Mouse (Mus musculus): ENCODE data around the gene Jmjd8. TPM values are rescaled to one million over a fixed set of nuclear protein-coding genes. Genes with fewer than 3 reads are reported as not detected.

The Jmjd8 gene
- total RNA-seq, 2 experiments from 2014 or later: 12.0 to 19.5 TPM

- ATAC-seq (replicated peaks; ENCODE audit: poor library complexity): no peak
Observed at GRCm38 (mm10) chr17:25876347-25876915, 47.8 kb downstream of the Jmjd8 start.

- no peak for ATAC-seq (replicated peaks; ENCODE audit: poor library complexity)
Observed at GRCm38 (mm10) chr17:25877025-25877424, 48.4 kb downstream of the Jmjd8 start.

- ATAC-seq (replicated peaks; ENCODE audit: poor library complexity): no peak
Observed at GRCm38 (mm10) chr17:25877741-25878610, 49.3 kb downstream of the Jmjd8 start.

GRCm38 (mm10) chr17:25878611-25879180 is 50.0 kb downstream of the Jmjd8 start:
- ATAC-seq (replicated peaks; ENCODE audit: poor library complexity): no peak

GRCm38 (mm10) chr17:25879261-25879660 is 50.6 kb downstream of the Jmjd8 start:
- ATAC-seq (replicated peaks; ENCODE audit: poor library complexity): no peak

- no peak for ATAC-seq (replicated peaks; ENCODE audit: poor library complexity)
Observed at GRCm38 (mm10) chr17:25879750-25880149, 51.1 kb downstream of the Jmjd8 start.

- ATAC-seq (replicated peaks; ENCODE audit: poor library complexity): no peak
Observed at GRCm38 (mm10) chr17:25880196-25880910, 51.7 kb downstream of the Jmjd8 start, which contains the start of gene Wfikkn1. Wfikkn1 (minus strand) TSS chr17:25880858.

GRCm38 (mm10) chr17:25880913-25881641 is 52.4 kb downstream of the Jmjd8 start:
- no peak for ATAC-seq (replicated peaks; ENCODE audit: poor library complexity)

Other genes with a start within 250 kb of the Jmjd8 start
- gene Lmf1, start 249.8 kb upstream of the Jmjd8 start, total RNA-seq (2015): 23.2 and 25.6 TPM in 2 replicates
- 11.7 and 14.1 TPM in 2 replicates for gene Lmf1, start 249.8 kb upstream of the Jmjd8 start, total RNA-seq (2017)
- gene Gng13, start 111.7 kb upstream of the Jmjd8 start, total RNA-seq (2015): not detected in 2 replicates
- 0.34 TPM in 1 of 2 replicates, not detected in the other for gene Gng13, start 111.7 kb upstream of the Jmjd8 start, total RNA-seq (2017)
- 12.9 and 19.0 TPM in 2 replicates for gene Chtf18, start 101.4 kb upstream of the Jmjd8 start, total RNA-seq (2015)
- gene Chtf18, start 101.4 kb upstream of the Jmjd8 start, total RNA-seq (2017): 27.0 and 30.2 TPM in 2 replicates
- 5.5 and 5.7 TPM in 2 replicates for gene Rpusd1, start 101.2 kb upstream of the Jmjd8 start, total RNA-seq (2015)
- 1.6 and 6.0 TPM in 2 replicates for gene Rpusd1, start 101.2 kb upstream of the Jmjd8 start, total RNA-seq (2017)
- gene Mslnl, start 92.8 kb upstream of the Jmjd8 start, total RNA-seq (2015): not detected in 2 replicates
- gene Mslnl, start 92.8 kb upstream of the Jmjd8 start, total RNA-seq (2017): not detected in 2 replicates
- 0.46 TPM in 1 of 2 replicates, not detected in the other for gene Msln, start 74.5 kb upstream of the Jmjd8 start, total RNA-seq (2015)
- not detected in 2 replicates for gene Msln, start 74.5 kb upstream of the Jmjd8 start, total RNA-seq (2017)
- 12.3 and 16.2 TPM in 2 replicates for gene Narfl, start 55.1 kb upstream of the Jmjd8 start, total RNA-seq (2015)
- 24.5 and 31.5 TPM in 2 replicates for gene Narfl, start 55.1 kb upstream of the Jmjd8 start, total RNA-seq (2017)
- gene Haghl, start 43.2 kb upstream of the Jmjd8 start, total RNA-seq (2015): 10.9 and 13.4 TPM in 2 replicates
- 15.2 and 18.8 TPM in 2 replicates for gene Haghl, start 43.2 kb upstream of the Jmjd8 start, total RNA-seq (2017)
- 0.05 TPM in 1 of 2 replicates, not detected in the other for gene Ccdc78, start 42.3 kb upstream of the Jmjd8 start, total RNA-seq (2015)
- 0.20 and 0.21 TPM in 2 replicates for gene Ccdc78, start 42.3 kb upstream of the Jmjd8 start, total RNA-seq (2017)
- 113 and 126 TPM in 2 replicates for gene Fam173a, start 36.0 kb upstream of the Jmjd8 start, total RNA-seq (2015)
- 29.3 and 38.2 TPM in 2 replicates for gene Fam173a, start 36.0 kb upstream of the Jmjd8 start, total RNA-seq (2017)
- 1.8 TPM in 1 of 2 replicates, not detected in the other for gene AC134908.4, start 33.2 kb upstream of the Jmjd8 start, total RNA-seq (2015)
- gene AC134908.4, start 33.2 kb upstream of the Jmjd8 start, total RNA-seq (2017): not detected in 2 replicates
- 4.5 and 9.7 TPM in 2 replicates for gene Metrn, start 31.7 kb upstream of the Jmjd8 start, total RNA-seq (2015)
- gene Metrn, start 31.7 kb upstream of the Jmjd8 start, total RNA-seq (2017): 26.8 and 29.5 TPM in 2 replicates
- gene Fbxl16, start 19.8 kb upstream of the Jmjd8 start, total RNA-seq (2015): not detected in 2 replicates
- not detected in 2 replicates for gene Fbxl16, start 19.8 kb upstream of the Jmjd8 start, total RNA-seq (2017)
- gene Wdr24, start 5.2 kb upstream of the Jmjd8 start, total RNA-seq (2015): 10.0 and 10.1 TPM in 2 replicates
- 16.1 and 18.0 TPM in 2 replicates for gene Wdr24, start 5.2 kb upstream of the Jmjd8 start, total RNA-seq (2017)
- gene Stub1, start 4.5 kb downstream of the Jmjd8 start, total RNA-seq (2015): 66.5 and 73.4 TPM in 2 replicates
- 99.5 and 106 TPM in 2 replicates for gene Stub1, start 4.5 kb downstream of the Jmjd8 start, total RNA-seq (2017)
- 1.0 and 1.1 TPM in 2 replicates for gene Rhbdl1, start 8.4 kb downstream of the Jmjd8 start, total RNA-seq (2015)
- gene Rhbdl1, start 8.4 kb downstream of the Jmjd8 start, total RNA-seq (2017): 2.5 TPM in 1 of 2 replicates, not detected in the other
- gene Gm20683, start 12.9 kb downstream of the Jmjd8 start, total RNA-seq (2015): 0.17 and 0.32 TPM in 2 replicates
- gene Gm20683, start 12.9 kb downstream of the Jmjd8 start, total RNA-seq (2017): 0.54 and 0.78 TPM in 2 replicates
- 15.1 and 17.0 TPM in 2 replicates for gene Rhot2, start 16.0 kb downstream of the Jmjd8 start, total RNA-seq (2015)
- 18.0 and 19.7 TPM in 2 replicates for gene Rhot2, start 16.0 kb downstream of the Jmjd8 start, total RNA-seq (2017)
- 29.5 and 37.9 TPM in 2 replicates for gene Wdr90, start 32.6 kb downstream of the Jmjd8 start, total RNA-seq (2015)
- 17.4 and 17.6 TPM in 2 replicates for gene Wdr90, start 32.6 kb downstream of the Jmjd8 start, total RNA-seq (2017)
- gene Mcrip2, start 39.9 kb downstream of the Jmjd8 start, total RNA-seq (2015): 41.0 and 42.2 TPM in 2 replicates
- 8.6 and 19.7 TPM in 2 replicates for gene Mcrip2, start 39.9 kb downstream of the Jmjd8 start, total RNA-seq (2017)
- gene Mettl26, start 46.2 kb downstream of the Jmjd8 start, total RNA-seq (2015): 34.3 and 39.1 TPM in 2 replicates
- gene Mettl26, start 46.2 kb downstream of the Jmjd8 start, total RNA-seq (2017): 15.4 and 22.3 TPM in 2 replicates
- 0.37 and 1.1 TPM in 2 replicates for gene Wfikkn1, start 52.0 kb downstream of the Jmjd8 start, total RNA-seq (2015)
- 0.12 and 0.54 TPM in 2 replicates for gene Wfikkn1, start 52.0 kb downstream of the Jmjd8 start, total RNA-seq (2017)
- gene Rab40c, start 90.9 kb downstream of the Jmjd8 start, total RNA-seq (2015): 7.9 and 8.5 TPM in 2 replicates
- 10.4 and 12.0 TPM in 2 replicates for gene Rab40c, start 90.9 kb downstream of the Jmjd8 start, total RNA-seq (2017)
- 53.3 and 56.3 TPM in 2 replicates for gene Pigq, start 116.1 kb downstream of the Jmjd8 start, total RNA-seq (2015)
- gene Pigq, start 116.1 kb downstream of the Jmjd8 start, total RNA-seq (2017): 41.6 and 41.8 TPM in 2 replicates
- gene Nhlrc4, start 116.1 kb downstream of the Jmjd8 start, total RNA-seq (2015): not detected in 2 replicates
- not detected in 2 replicates for gene Nhlrc4, start 116.1 kb downstream of the Jmjd8 start, total RNA-seq (2017)
- not detected in 2 replicates for gene A930017K11Rik, start 123.7 kb downstream of the Jmjd8 start, total RNA-seq (2015)
- gene A930017K11Rik, start 123.7 kb downstream of the Jmjd8 start, total RNA-seq (2017): not detected in 2 replicates
- 8.6 and 11.2 TPM in 2 replicates for gene Capn15, start 156.9 kb downstream of the Jmjd8 start, total RNA-seq (2015)
- gene Capn15, start 156.9 kb downstream of the Jmjd8 start, total RNA-seq (2017): 2.4 and 3.3 TPM in 2 replicates
- gene Rab11fip3, start 240.7 kb downstream of the Jmjd8 start, total RNA-seq (2015): 0.69 and 1.6 TPM in 2 replicates
- 0.83 and 1.9 TPM in 2 replicates for gene Rab11fip3, start 240.7 kb downstream of the Jmjd8 start, total RNA-seq (2017)

Data from megakaryocyte progenitor cell, adult 5-6 weeks (primary cell).